Mouse (Mus musculus) T-helper 2 cell (primary cell): ENCODE measurements around the gene Syde2.

Experiments
- in situ Hi-C: fragments of 300-600 bp; cut with MboI, MseI; formaldehyde crosslinking; loops from one replicate; pipeline ENCODE4 v1.15.1; 2025; ENCODE audit warnings: high pct_unique_total_duplicates

The Syde2 gene

DNA sequence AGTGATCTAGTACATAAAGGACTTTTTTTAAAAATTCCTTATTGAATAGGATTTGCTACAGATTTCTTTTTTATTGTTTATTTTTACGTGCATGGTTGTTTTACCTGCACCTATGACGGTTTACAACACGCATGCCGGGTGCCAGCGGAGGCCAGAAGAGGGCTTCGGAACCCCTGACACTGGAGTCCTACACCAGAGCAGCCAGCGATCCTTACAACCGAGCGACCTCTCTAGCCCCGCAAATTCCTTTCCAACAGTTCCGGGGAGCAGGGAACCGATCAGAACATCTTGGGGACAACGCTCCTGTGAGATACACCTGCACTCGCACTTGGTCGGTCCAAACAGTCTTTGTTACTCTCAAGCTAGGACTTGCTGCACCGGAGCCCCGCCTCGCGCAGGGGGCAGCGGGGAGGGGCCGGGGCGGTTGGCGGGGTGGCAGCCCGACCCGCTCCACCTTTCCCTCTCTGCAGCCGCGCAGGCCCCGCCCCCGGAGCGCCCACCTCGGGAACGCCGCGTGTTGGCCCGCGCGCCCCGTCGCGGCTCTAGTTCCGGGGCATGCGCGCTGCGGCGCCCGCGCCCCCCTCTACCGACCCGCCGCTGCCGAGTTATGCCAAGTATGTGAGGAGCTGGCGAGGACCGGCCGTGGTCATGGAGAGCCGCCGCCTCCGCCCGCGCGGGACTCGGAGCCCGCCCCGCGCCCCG lies at the start of gene Syde2:
Syde2 (plus strand) TSS at position 603 of the 702 bp plus-strand sequence.
- in situ Hi-C loops, result loop anchor here (5.0 kb wide), 1 partner anchor 35 kb away; no protein-coding TSS in a partner anchor

- in situ Hi-C loops, result loop anchor here (25.0 kb wide), 1 partner anchor 574 kb away; the partner anchor contains the start of gene Rpf1
These were observed 49.0 kb upstream of the Syde2 start for GRCm38 (mm10) chr3:145938405-145939349.

DNA sequence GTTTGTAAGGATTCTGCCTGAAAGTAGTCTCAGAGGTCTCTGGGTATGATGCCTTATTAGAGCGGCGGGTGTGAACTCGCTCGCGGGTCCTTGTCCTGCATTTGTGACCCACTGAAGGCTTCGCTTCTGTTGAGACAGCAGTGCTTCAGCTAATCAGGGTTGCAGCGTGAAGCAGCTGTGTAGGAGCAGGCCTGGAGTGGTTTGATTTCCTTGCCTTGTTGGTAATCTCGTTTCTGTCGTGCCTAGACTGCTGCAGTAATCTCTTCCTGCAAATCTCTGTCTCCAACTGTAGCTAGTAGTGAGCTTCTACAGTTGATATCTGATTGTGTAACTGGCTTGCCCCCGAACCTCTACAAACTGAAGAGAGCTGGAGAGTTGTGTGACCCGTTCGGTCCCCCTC lies 48.3 kb upstream of the Syde2 start:
- in situ Hi-C loops, result loop anchor here (25.0 kb wide), 1 partner anchor 573 kb away; the partner anchor contains the start of gene Rpf1

- in situ Hi-C loops, result loop anchor here (25.0 kb wide), 1 partner anchor 572 kb away; the partner anchor contains the start of gene Rpf1
These were observed 47.7 kb upstream of the Syde2 start for GRCm38 (mm10) chr3:145939971-145940370.

DNA sequence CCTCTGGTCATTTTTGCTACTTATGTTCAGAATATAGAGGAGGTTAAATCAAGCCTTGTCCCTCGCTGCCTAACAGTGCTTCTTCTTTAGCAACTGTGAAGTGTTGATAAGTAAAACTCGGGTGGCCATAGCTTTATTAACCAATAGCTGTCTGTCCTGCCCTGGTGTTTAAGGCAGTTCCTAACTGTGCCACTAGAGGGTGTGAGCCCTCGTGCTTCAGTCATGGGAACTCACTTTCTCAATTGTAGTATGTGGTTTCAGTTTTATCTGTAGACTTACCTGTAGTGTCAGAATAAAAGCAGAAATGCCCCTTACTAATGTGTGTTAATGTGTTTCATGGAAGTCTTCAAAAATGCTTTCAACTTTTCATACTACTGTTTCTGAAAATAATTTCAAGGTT lies 45.7 kb upstream of the Syde2 start:
- in situ Hi-C loops, result loop anchor here (25.0 kb wide), 1 partner anchor 570 kb away; the partner anchor contains the start of gene Rpf1

GRCm38 (mm10) chr3:145944348-145944747 lies 43.3 kb upstream of the Syde2 start:
- in situ Hi-C loops, result loop anchor here (25.0 kb wide), 1 partner anchor 568 kb away; the partner anchor contains the start of gene Rpf1

DNA sequence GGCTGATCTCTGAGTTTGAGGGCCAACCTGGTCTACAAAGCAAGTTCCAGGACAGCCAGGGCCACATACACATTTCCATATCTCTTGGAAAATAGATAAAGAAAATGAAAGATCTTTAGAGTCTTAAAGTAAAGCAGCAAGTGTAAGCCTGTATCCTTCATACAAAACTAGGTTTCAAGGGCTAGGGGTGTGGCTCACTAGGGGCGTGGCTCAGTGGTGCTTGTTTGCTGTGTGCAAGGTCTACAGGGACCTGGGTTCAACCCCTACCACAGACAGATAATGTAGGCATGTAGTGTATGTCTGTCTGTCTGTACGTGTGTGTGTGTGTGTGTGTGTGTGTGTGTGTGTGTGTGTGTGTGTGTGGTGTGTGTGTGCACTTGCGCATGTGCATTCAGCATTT lies 41.8 kb upstream of the Syde2 start:
- in situ Hi-C loops, result loop anchor here (5.0 to 25.0 kb wide), 2 partner anchors 236 to 566 kb away; partner anchors contain the start of gene Rpf1

DNA sequence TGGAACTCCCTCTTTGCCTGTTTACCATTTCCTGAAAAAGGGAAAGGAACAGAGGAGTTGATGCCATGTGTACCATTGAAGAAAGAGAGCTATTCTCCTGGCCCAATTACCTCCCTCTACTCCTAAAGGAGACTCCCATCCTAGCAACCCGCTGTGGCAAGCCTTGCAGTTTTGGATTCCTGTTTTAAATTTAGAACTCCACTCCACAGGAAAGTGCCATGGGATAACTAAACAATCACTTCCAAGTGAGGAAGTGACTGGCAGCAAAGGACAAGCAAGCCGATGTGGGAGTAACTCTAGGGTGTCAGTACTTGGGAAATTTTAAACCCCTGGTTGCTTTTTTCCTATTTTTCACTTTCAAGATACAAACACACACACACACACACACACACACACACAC lies 41.0 kb upstream of the Syde2 start:
- in situ Hi-C loops, result loop anchor here (5.0 to 25.0 kb wide), 2 partner anchors 236 to 566 kb away; partner anchors contain the start of gene Rpf1

GRCm38 (mm10) chr3:145947539-145948204 lies 40.0 kb upstream of the Syde2 start:
- in situ Hi-C loops, result loop anchor here (5.0 to 25.0 kb wide), 2 partner anchors 235 to 565 kb away; partner anchors contain the start of gene Rpf1

- in situ Hi-C loops, result loop anchor here (5.0 kb wide), 1 partner anchor 37 kb away; the partner anchor contains the start of gene Syde2
These were observed 37.4 kb upstream of the Syde2 start for GRCm38 (mm10) chr3:145950034-145950814.

DNA sequence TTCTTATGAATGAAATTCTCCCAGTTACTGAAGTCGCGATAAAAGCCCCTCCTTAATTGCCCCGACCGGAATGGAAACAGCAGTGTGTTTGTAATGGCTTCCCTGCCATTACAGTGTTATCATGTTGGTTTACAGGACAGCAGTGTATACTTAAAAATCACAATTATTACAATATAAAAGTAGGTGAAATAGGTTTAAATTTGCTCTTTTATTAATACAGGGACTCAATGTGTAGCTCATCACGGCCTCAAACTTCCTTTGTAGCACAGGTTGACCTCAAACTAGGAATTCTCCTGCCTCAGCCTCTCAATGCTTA lies 36.9 kb upstream of the Syde2 start:
- in situ Hi-C loops, result loop anchor here (5.0 kb wide), 1 partner anchor 37 kb away; the partner anchor contains the start of gene Syde2

GRCm38 (mm10) chr3:145951287-145952165 lies 36.1 kb upstream of the Syde2 start:
- in situ Hi-C loops, result loop anchor here (5.0 kb wide), 1 partner anchor 36 kb away; the partner anchor contains the start of gene Syde2

- in situ Hi-C loops, result loop anchor here (5.0 kb wide), 1 partner anchor 34 kb away; the partner anchor contains the start of gene Syde2
These were observed 34.7 kb upstream of the Syde2 start for GRCm38 (mm10) chr3:145952945-145953344.

GRCm38 (mm10) chr3:145953411-145953810 lies 34.3 kb upstream of the Syde2 start:
- in situ Hi-C loops, result loop anchor here (5.0 kb wide), 1 partner anchor 34 kb away; the partner anchor contains the start of gene Syde2

DNA sequence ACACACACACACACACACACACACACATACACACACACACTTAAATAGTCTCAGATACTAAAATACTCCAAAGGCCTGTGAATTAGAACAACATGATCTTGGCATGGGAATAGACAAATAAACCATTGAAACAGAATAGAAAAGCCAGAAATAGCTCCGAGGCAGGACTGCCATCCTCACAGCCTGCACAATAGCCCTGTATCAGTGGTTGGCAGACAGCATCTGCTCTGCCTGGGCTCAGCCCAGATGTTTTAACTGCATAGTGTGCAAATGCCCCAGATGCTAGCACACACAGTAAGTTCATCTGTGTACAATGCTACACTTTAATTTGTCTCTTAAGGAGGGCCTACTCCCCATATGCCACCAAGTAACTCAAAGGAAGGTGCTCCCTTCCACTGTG lies 27.8 kb upstream of the Syde2 start:
- in situ Hi-C loops, result no loop called here

DNA sequence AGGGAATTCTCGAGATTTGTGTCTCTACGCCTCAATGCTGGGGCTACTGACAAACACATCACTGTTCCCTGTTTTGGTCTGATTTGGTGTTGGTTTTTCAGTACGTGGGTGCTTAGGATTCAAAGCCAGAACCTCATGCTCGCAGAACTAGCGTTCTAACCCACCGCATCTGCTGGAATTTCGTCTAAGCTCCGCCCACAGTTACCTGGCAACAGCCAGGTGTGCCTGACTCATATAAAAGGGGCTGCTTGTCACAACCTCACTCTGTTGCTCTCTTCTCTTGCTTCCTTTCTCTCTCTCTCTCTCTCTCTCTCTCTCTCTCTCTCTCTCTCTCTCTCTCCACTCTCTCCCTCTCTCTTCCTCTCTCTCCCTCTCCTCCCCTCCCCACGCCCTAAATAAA lies 25.3 kb upstream of the Syde2 start:
- in situ Hi-C loops, result no loop called here

- in situ Hi-C loops, result no loop called here
These were observed 24.3 kb upstream of the Syde2 start for GRCm38 (mm10) chr3:145963101-145964017.

DNA sequence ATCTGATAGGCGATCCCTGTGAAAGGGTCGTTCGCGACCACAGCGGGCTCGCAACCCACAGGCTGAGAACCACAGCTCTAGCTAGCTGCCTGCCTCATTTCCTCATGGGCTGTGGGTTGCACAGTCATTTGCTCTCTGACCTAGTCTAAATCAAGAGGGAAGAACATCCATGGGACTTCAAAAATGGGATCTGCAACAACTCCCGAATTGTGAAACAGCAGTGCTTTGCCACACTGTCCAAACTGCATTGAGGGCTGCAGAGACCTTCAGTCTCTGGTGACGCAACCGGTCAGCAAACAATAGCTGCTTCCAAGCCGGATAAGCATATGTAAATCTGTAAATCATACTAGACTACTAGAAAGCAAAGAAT lies 23.7 kb upstream of the Syde2 start:
- in situ Hi-C loops, result no loop called here
